Mouse (Mus musculus): ENCODE results near the gene Fam24b. TPM values are rescaled to one million over a fixed set of nuclear protein-coding genes. Genes with fewer than 3 reads are reported as not detected.

The Fam24b gene
- polyA plus RNA-seq, 1 experiment = not detected

GRCm38 (mm10) chr7:131317587-131317986, 11.7 kb downstream of the Fam24b start:
- no peak for TF ChIP-seq GATA1 (IDR thresholded peaks at IDR 0.05; ENCODE audit: low read length)

- TF ChIP-seq GATA1 (IDR thresholded peaks at IDR 0.05; ENCODE audit: low read length) = no peak
These were observed 14.8 kb downstream of the Fam24b start for GRCm38 (mm10) chr7:131314493-131314892.

- TF ChIP-seq GATA1 (IDR thresholded peaks at IDR 0.05; ENCODE audit: low read length) = no peak
These were observed 22.6 kb downstream of the Fam24b start for GRCm38 (mm10) chr7:131306733-131307132.

GRCm38 (mm10) chr7:131303340-131303739, 26.0 kb downstream of the Fam24b start:
- TF ChIP-seq GATA1 (IDR thresholded peaks at IDR 0.05; ENCODE audit: low read length) = no peak

GRCm38 (mm10) chr7:131297151-131297550, 32.2 kb downstream of the Fam24b start:
- no peak for TF ChIP-seq GATA1 (IDR thresholded peaks at IDR 0.05; ENCODE audit: low read length)

Other genes starting within 250 kb of the Fam24b start
- not detected in 2 replicates for gene 4933402N03Rik, start 183.2 kb downstream of the Fam24b start, polyA plus RNA-seq (2012)
- gene 5430419D17Rik, start 155.1 kb downstream of the Fam24b start, polyA plus RNA-seq (2012) = not detected in 2 replicates
- gene Cuzd1, start 7.2 kb downstream of the Fam24b start, polyA plus RNA-seq (2012) = not detected in 2 replicates
- not detected in 2 replicates for gene Fam24a, start 4.3 kb upstream of the Fam24b start, polyA plus RNA-seq (2012)
- 20.3 and 26.5 TPM in 2 replicates for gene 2310057M21Rik, start 33.2 kb upstream of the Fam24b start, polyA plus RNA-seq (2012)
- gene Pstk, start 41.6 kb upstream of the Fam24b start, polyA plus RNA-seq (2012) = 46.0 and 66.3 TPM in 2 replicates
- gene Ikzf5, start 81.0 kb upstream of the Fam24b start, polyA plus RNA-seq (2012) = 8.5 and 10.8 TPM in 2 replicates
- 2.1 and 2.6 TPM in 2 replicates for gene Acadsb, start 81.1 kb upstream of the Fam24b start, polyA plus RNA-seq (2012)
- gene Hmx3, start 213.4 kb upstream of the Fam24b start, polyA plus RNA-seq (2012) = not detected in 2 replicates
- 4.7 and 5.6 TPM in 2 replicates for gene Hmx2, start 219.3 kb upstream of the Fam24b start, polyA plus RNA-seq (2012)
- 65.5 and 67.0 TPM in 2 replicates for gene Bub3, start 230.7 kb upstream of the Fam24b start, polyA plus RNA-seq (2012)

All from G1E-ER4 (cell line).